8 mouse cellular contexts compared by ENCODE assay signal in genomic region chr1:90227684-90228322, GRCm38 (mm10). TPM values are rescaled to one million over a fixed set of nuclear protein-coding genes. Genes with fewer than 3 reads are reported as not detected.
DNase-seq lines count a peak whose midpoint lies in the region; ATAC-seq lines count a peak whose summit lies in the region.

No protein-coding gene starts in this region.

- 12% methylated on average over 12 of the region's 12 CpGs for WGBS in heart, embryonic 15.5 days
- 30% methylated on average over 12 of the region's 12 CpGs for WGBS in embryonic facial prominence, embryonic 15.5 days
- WGBS in midbrain, embryonic 10.5 days, result 83% methylated on average over 12 of the region's 12 CpGs

- intact Hi-C loops in heart, postnatal 25 days (cut with DNase I), result no loop called here

- peak overlapping the region; percentile 15; the same call in 1 of the 2 replicates for H3K4me2 ChIP-seq in heart, embryonic 15.5 days
- H3K4me2 ChIP-seq in embryonic facial prominence, embryonic 15.5 days (replicated peaks), result no peak overlapping the region

- no peak overlapping the region for H3K4me3 ChIP-seq in heart, embryonic 15.5 days
- H3K4me3 ChIP-seq in embryonic facial prominence, embryonic 15.5 days (replicated peaks), result no peak overlapping the region
- H3K4me3 ChIP-seq in midbrain, embryonic 10.5 days, result no peak overlapping the region

- peaks cover 28% of the 10 kb centered on the region for H3K4me1 ChIP-seq in heart, embryonic 15.5 days (replicated peaks)
- H3K4me1 ChIP-seq in embryonic facial prominence, embryonic 15.5 days, result peaks cover 61% of the 10 kb centered on the region
- peaks cover 42% of the 10 kb centered on the region for H3K4me1 ChIP-seq in midbrain, embryonic 10.5 days

- peak; percentile 77 for ATAC-seq in heart, embryonic 15.5 days (replicated peaks; ENCODE audit: insufficient number of reproducible peaks, insufficient read depth, low FRiP score, low read depth)
- ATAC-seq in embryonic facial prominence, embryonic 15.5 days (ENCODE audit: insufficient number of reproducible peaks, low FRiP score, low TSS enrichment, low read depth), result no peak

- H3K9ac ChIP-seq in heart, embryonic 15.5 days, result no peak overlapping the region
- H3K9ac ChIP-seq in embryonic facial prominence, embryonic 15.5 days, result no peak overlapping the region

- 0 out of 2 replicates have a peak overlapping the region, but pooled peaks have one; percentile 21 for H3K27ac ChIP-seq in heart, embryonic 15.5 days
- peak overlapping the region; percentile 39 for H3K27ac ChIP-seq in embryonic facial prominence, embryonic 15.5 days (replicated peaks)
- peak overlapping the region; percentile 46 for H3K27ac ChIP-seq in midbrain, embryonic 10.5 days (replicated peaks)

- no peaks in the 10 kb centered on the region for H3K9me3 ChIP-seq in heart, embryonic 15.5 days (replicated peaks)
- no peaks in the 10 kb centered on the region for H3K9me3 ChIP-seq in embryonic facial prominence, embryonic 15.5 days (replicated peaks)
- no peaks in the 10 kb centered on the region for H3K9me3 ChIP-seq in midbrain, embryonic 10.5 days (replicated peaks)

- H3K36me3 ChIP-seq in heart, embryonic 15.5 days, result no peaks in the 10 kb centered on the region
- H3K36me3 ChIP-seq in embryonic facial prominence, embryonic 15.5 days, result no peaks in the 10 kb centered on the region
- no peaks in the 10 kb centered on the region for H3K36me3 ChIP-seq in midbrain, embryonic 10.5 days

- DNase-seq in heart, postnatal 25 days (ENCODE audit: low spot score), result no peak
- peak; percentile 82 for DNase-seq in 3T3-L1 (ENCODE audit: low read depth, low spot score)
- no peak for DNase-seq in midbrain, embryonic 10.5 days (ENCODE audit: low spot score)
- DNase-seq in ovary, postnatal 10 days (ENCODE audit: low spot score), result no peak
- no peak for DNase-seq in thymus, adult 18-20 months
- no peak for DNase-seq in adrenal gland, postnatal 36 days

- H3K27me3 ChIP-seq in heart, embryonic 15.5 days, result no peaks in the 10 kb centered on the region; the same call in 1 of the 2 replicates
- no peaks in the 10 kb centered on the region for H3K27me3 ChIP-seq in embryonic facial prominence, embryonic 15.5 days
- H3K27me3 ChIP-seq in midbrain, embryonic 10.5 days (ENCODE audit: low read depth, poor library complexity, severe bottlenecking), result peaks cover 4% of the 10 kb centered on the region; the same call in 1 of the 2 replicates

RNA-seq across cellular contexts. Expression of gene Ackr3, which starts 24.0 kb away (rescaled TPM):
- polyA plus RNA-seq in heart, embryonic 15.5 days (2015; fragmentation: Nextera tagmentation; extraction: Ambion mirVana), result 26.9 and 29.0 TPM in 2 replicates
- 10 to 100 TPM; 64.4 to 75.8 TPM for total RNA-seq in heart, postnatal 25 days (2021)
- polyA plus RNA-seq in embryonic facial prominence, embryonic 15.5 days (2015; fragmentation: Nextera tagmentation; extraction: Ambion mirVana), result 29.9 and 31.9 TPM in 2 replicates
- 26.3 and 30.9 TPM in 2 replicates for polyA plus RNA-seq in midbrain, embryonic 10.5 days (2016; fragmentation: Nextera tagmentation; extraction: Ambion mirVana)
- total RNA-seq in adrenal gland, postnatal 36 days (2021), result 100 to 1,000 TPM; 131 to 146 TPM
